Mouse (Mus musculus) MN1 (cell line): ENCODE data around the gene Larp6.

Experiments
- DNase-seq: peaks from one replicate; pipeline ENCODE4 v3.0.0-alpha.2; 2016; ENCODE audit warnings: low spot score

Gene Larp6

DNA sequence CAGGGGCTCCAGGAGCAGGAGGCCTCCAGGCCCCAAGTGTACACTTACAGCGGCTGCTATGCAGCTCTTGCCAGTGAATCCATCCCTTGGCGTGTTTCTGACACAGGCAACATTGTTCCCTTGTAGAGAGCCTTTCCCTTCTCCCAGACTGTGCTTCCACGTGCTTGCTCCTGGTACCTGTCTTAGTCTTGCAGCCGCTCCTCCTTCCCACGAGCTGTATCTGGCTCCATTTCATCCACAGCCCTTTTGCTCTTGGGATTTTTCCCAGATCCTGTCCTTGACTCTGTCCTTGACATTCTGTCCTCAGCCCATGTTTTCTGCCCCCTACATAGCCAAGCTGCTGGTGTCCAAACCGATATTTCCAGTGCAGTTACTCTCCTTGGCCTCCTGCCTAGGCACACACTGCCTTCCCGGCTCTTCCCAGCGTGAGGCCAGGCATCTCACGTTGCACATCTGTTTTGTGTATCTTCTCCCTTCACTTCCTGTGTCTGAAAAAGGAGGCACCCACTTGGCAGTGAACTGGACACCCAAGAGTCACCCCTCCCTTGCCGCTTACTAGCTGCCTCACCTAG, 46.7 kb downstream of the Larp6 start:
- DNase-seq = no peak

GRCm38 (mm10) chr9:60765181-60765580, 52.4 kb downstream of the Larp6 start:
- no peak for DNase-seq

- DNase-seq = no peak
These were observed 55.6 kb downstream of the Larp6 start for GRCm38 (mm10) chr9:60768393-60768792.

GRCm38 (mm10) chr9:60769711-60770111, 56.9 kb downstream of the Larp6 start:
- DNase-seq = no peak

GRCm38 (mm10) chr9:60773713-60774112, 60.9 kb downstream of the Larp6 start:
- DNase-seq = no peak

- DNase-seq = no peak
These were observed 64.1 kb downstream of the Larp6 start for GRCm38 (mm10) chr9:60776899-60777298.

GRCm38 (mm10) chr9:60782057-60782789, 69.4 kb downstream of the Larp6 start:
- DNase-seq = no peak

DNA sequence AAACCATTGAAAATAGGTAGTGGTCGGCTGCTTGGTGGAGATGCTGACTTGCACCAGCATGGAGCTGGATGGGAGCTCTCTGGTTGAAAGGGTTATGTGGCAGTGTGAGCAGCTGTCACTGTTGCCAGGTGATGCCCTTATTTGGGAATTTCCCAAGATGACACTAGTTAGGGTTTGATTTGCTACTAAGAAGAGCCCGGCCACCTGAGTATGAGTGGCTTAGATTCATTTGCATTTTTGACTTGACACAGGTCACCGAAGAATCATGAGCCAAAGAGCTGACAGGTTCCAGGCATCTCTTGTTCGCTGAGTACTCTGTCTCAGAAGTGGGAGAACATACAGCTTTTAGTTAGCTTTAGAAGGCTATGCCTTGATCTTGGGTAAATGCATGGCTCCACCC, 72.3 kb downstream of the Larp6 start:
- DNase-seq = no peak

- DNase-seq = no peak
These were observed 74.8 kb downstream of the Larp6 start for GRCm38 (mm10) chr9:60787517-60788110.
